Mouse (Mus musculus) lung, postnatal 0 days (tissue): ENCODE measurements around the gene Map3k10. TPM values are rescaled to one million over a fixed set of nuclear protein-coding genes. Genes with fewer than 3 reads are reported as not detected.
"Not testable (repeated sequence)": the region's sequence is repeated elsewhere in the genome, so short reads cannot be mapped to it uniquely, and the experiment has no call there.

Source experiments
- ATAC-seq: fragments of 200-750 bp; cut with Nextera tagmentation; 2 replicates; pipeline ENCODE4 v1.8.0; 2017; ENCODE audit warnings: moderate library complexity
- DNase-seq: peaks from one replicate; pipeline ENCODE4 v3.0.0-alpha.2; 2016; ENCODE audit warnings: low spot score
- H3K27ac ChIP-seq: fragments of 300-500 bp; sonication (generic); 2 replicates; pipeline ENCODE4 v1.5.1; 2014; ENCODE audit warnings: antibody characterized with exemption, mild to moderate bottlenecking, low read length, mixed read lengths
- H3K27me3 ChIP-seq: fragments of 300-500 bp; sonication (generic); replicated peaks from 2 replicates; pipeline ENCODE4 v1.6.1; 2014; ENCODE audit warnings: low read length, mixed read lengths; ENCODE audit not compliant: insufficient read depth
- H3K36me3 ChIP-seq: fragments of 300-500 bp; sonication (generic); 2 replicates; pipeline ENCODE4 v1.6.1; 2014; ENCODE audit warnings: low read length, mixed read lengths; ENCODE audit not compliant: insufficient read depth
- H3K4me1 ChIP-seq: fragments of 300-500 bp; sonication (generic); 2 replicates; pipeline ENCODE4 v1.6.1; 2014; ENCODE audit warnings: antibody characterized with exemption, low read depth, low read length, mixed read lengths; ENCODE audit not compliant: insufficient read depth
- H3K4me2 ChIP-seq: fragments of 300-500 bp; sonication (generic); replicated peaks from 2 replicates; pipeline ENCODE4 v1.6.1; 2014; ENCODE audit warnings: low read depth, mild to moderate bottlenecking, low read length, moderate library complexity, mixed read lengths
- H3K4me3 ChIP-seq: fragments of 300-500 bp; sonication (generic); 2 replicates; pipeline ENCODE4 v1.5.1; 2014; ENCODE audit warnings: low read depth, low read length
- H3K9ac ChIP-seq: fragments of 300-500 bp; sonication (generic); replicated peaks from 2 replicates; pipeline ENCODE4 v1.6.1; 2014; ENCODE audit warnings: low read depth, mild to moderate bottlenecking
- H3K9me3 ChIP-seq: fragments of 300-500 bp; sonication (generic); 2 replicates; pipeline ENCODE4 v1.6.1; 2016; ENCODE audit warnings: low read length, mixed read lengths
- CTCF ChIP-seq: IDR thresholded peaks from 2 replicates; pipeline ENCODE4 v1.5.1; 2016; ENCODE audit warnings: antibody characterized with exemption, mild to moderate bottlenecking
- EP300 ChIP-seq: IDR thresholded peaks from 2 replicates; pipeline ENCODE4 v1.6.1; 2016; ENCODE audit warnings: antibody characterized with exemption, mild to moderate bottlenecking, control low read depth
- WGBS: fragments of 180-500 bp; shearing (Covaris S2); extraction: QIAGEN DNeasy Blood & Tissue Kit; methylation state at CpG from one replicate; pipeline ENCODE4 v1.1.7; 2014; 5-methylcytosine and 5-hydroxymethylcytosine counted together
- polyA plus RNA-seq: library from polyadenylated mRNA; unstranded; fragments of >200 nt; fragmentation: Nextera tagmentation; extraction: Ambion mirVana; gene quantifications from 2 replicates; pipeline ENCODE4 v1.2.1, GENCODE M21; 2015

Gene Map3k10
- polyA plus RNA-seq, 1 experiment from 2014 or later: 4.9 TPM

DNA sequence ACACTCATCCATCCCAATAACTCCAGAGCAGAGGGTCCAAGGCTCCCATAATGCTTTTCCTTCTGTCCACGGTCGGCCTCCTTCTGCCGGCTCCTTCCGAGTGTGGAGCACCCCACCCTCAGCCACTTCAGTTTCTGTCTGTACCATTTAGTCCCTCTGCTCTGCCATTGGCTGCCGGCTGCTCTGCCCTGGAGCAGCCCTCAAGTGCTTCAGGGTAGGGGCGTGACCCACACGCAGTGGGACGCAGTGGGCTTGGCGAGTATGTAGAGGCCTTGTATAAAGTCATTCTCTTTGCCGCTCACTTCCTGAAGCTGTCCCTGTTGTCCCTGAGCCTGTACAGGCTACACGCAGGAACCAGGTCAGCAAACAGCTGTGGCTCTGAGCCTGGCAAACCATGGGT, 24.7 kb downstream of the Map3k10 start:
- Histone ChIP-seq H3K4me1 (no peaks in the 10 kb centered on the region), H3K4me3 (no peak overlapping the region), H3K4me2 (no peak overlapping the region), H3K27ac (no peak overlapping the region), H3K27me3 (peaks cover 21% of the 10 kb centered on the region), H3K9me3 (no peaks in the 10 kb centered on the region), H3K9ac (no peak overlapping the region), H3K36me3 (no peaks in the 10 kb centered on the region)
- 62% methylated on average over 11 of the region's 11 CpGs for WGBS
- DNase-seq (no peak), ATAC-seq (peak; percentile 32; the same call in 1 of the 2 replicates)
- TF ChIP-seq CTCF (no peak), EP300 (no peak)

DNA sequence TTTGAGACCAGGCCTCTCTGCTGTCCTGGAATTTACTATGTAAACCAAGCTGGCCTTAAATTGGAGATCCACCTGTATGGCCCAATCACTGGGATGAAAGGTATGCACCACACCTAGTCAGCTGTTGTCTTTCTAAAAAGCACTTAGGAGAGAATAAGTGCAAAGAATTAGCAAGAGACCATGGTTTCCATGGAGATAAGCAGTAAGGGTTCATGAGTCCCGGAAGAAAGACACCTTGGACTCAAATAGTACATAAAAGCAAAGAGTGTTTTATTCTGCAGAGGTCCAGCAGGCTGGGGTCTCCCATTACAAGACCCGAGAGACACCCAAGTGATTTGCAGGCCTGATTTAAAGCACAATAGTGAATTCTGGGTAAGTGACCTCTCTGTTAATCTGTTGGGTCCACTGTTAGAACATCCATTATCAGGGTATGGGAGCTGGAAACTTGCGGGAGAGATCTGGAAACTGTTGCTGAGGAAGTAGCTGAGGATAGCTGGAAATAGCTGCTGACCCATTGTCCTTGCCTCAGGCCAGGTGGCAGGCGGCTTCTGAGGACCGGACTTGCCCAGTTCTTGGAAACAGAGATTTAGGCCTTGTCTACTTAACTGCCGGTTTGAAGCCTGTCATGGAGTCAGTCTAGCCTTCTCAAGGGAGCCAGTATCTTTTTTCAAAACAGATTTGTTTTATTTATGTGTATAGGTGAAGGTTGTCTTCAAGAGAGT, 27.0 kb downstream of the Map3k10 start:
- WGBS: 84% methylated on average over 6 of the region's 6 CpGs

DNA sequence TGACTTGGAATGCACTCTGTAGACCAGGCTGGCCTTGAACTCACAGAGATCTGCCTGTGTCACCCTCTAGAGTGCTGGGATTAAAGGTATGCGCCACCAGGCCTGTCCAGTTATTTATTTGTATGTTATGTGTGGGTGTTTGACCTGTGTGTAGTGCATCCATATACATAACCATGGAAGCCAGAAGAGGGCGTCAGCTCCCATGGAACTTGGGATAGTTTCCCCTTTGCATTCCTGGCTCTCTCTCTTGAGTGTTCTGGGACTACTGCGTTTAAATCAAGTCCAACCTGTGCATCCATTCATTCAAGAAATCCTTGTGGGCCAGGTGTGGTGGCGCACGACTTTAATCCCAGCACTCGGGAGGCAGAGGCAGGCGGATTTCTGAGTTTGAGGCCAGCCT, 27.9 kb downstream of the Map3k10 start:
- no peaks in the 10 kb centered on the region for H3K36me3 ChIP-seq
- no peak overlapping the region for H3K27ac ChIP-seq
- no peak overlapping the region for H3K4me3 ChIP-seq
- no peak overlapping the region for H3K9ac ChIP-seq
- no peaks in the 10 kb centered on the region for H3K4me1 ChIP-seq
- no peak overlapping the region for H3K4me2 ChIP-seq
- TF ChIP-seq EP300 (no peak), CTCF (no peak)
- H3K9me3 ChIP-seq: no peaks in the 10 kb centered on the region
- no peak for ATAC-seq
- no peak for DNase-seq
- no peaks in the 10 kb centered on the region for H3K27me3 ChIP-seq
- 85% methylated on average over 7 of the region's 7 CpGs for WGBS

More for the DNA sequence above, 27.0 kb downstream of the Map3k10 start:
- Histone ChIP-seq H3K9me3 (no peaks in the 10 kb centered on the region), H3K27ac (no peak overlapping the region), H3K4me3 (no peak overlapping the region), H3K9ac (no peak overlapping the region), H3K4me2 (no peak overlapping the region), H3K4me1 (no peaks in the 10 kb centered on the region), H3K36me3 (no peaks in the 10 kb centered on the region), H3K27me3 (no peaks in the 10 kb centered on the region)
- DNase-seq: peak; percentile 27
- ATAC-seq: no peak
- TF ChIP-seq CTCF: no peak
- no peak for TF ChIP-seq EP300

DNA sequence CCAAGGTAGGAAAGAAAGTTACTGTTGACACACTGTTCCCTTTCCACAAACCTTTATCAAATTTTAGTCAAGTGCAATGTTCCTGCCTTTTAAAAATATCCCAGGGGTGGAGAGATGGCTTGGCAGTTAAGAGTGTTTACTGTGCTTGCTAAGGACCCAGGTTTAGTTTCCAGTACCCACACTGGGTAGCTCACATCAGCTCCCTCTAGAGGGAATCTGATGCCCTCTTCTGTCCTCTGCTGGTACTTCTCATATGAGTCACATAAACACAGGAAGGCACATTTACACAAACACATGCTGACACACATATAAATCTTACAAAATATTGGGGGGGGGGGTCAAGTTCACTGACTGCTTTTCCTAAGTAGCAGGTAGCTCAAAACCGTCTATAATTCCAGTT, 29.9 kb downstream of the Map3k10 start:
- no peak overlapping the region for H3K9ac ChIP-seq
- no peaks in the 10 kb centered on the region for H3K4me1 ChIP-seq
- no peaks in the 10 kb centered on the region for H3K27me3 ChIP-seq
- 25% methylated on average over 1 of the region's 1 CpGs for WGBS
- no peak overlapping the region for H3K4me2 ChIP-seq
- H3K36me3 ChIP-seq: no peaks in the 10 kb centered on the region
- DNase-seq (peak; percentile 46), ATAC-seq (peak; percentile 71)
- H3K4me3 ChIP-seq: no peak overlapping the region
- no peaks in the 10 kb centered on the region for H3K9me3 ChIP-seq
- TF ChIP-seq EP300 (no peak), CTCF (peak; percentile 57)
- no peak overlapping the region for H3K27ac ChIP-seq

DNA sequence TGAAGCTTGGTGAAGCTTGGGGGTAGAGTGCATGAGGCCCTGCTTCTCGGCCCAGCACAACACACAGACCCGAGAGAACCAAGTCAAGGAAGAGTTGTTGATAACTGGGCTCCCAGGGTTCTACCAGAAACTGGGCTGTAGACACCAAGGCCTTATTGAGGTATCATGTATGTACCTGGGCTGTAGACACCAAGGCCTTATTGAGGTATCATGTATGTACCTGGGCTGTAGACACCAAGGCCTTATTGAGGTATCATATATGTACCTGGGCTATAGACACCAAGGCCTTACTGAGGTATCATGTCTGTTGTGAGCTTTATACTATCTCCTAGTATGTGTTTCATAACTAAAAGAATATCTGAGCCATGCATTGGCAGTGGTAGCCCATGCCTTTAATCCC, 39.3 kb downstream of the Map3k10 start:
- not testable (repeated sequence) for H3K27me3 ChIP-seq, H3K4me1 ChIP-seq, ATAC-seq, H3K9ac ChIP-seq, H3K4me2 ChIP-seq, H3K27ac ChIP-seq, H3K9me3 ChIP-seq, H3K4me3 ChIP-seq, DNase-seq
- WGBS: 97% methylated on average over 2 of the region's 2 CpGs
- H3K36me3 ChIP-seq: peaks cover 29% of the 10 kb centered on the region

DNA sequence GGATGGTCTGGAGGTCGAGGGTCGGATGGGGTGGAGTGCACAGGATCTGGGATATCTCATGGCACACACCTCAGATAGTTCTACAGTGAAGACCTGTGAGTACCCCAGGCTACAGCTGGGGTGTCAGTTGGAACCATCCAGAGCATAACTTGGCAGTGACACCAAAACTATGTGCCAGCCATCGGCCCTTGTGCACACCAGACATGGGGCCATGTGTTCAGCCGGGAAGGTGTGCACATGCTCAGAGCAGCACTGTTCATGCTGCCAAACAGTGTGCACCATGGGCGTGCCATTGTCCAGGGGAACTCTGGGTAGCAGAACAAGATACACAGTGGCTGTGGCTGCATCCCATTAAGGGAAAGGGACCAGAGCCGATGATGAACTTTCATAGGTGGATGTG, 39.7 kb downstream of the Map3k10 start:
- Histone ChIP-seq H3K9me3 (no peaks in the 10 kb centered on the region), H3K4me1 (no peaks in the 10 kb centered on the region), H3K4me3 (no peak overlapping the region), H3K4me2 (no peak overlapping the region), H3K36me3 (peaks cover 29% of the 10 kb centered on the region), H3K27ac (no peak overlapping the region), H3K27me3 (no peaks in the 10 kb centered on the region), H3K9ac (no peak overlapping the region)
- DNase-seq (no peak), ATAC-seq (no peak)
- TF ChIP-seq CTCF: no peak
- TF ChIP-seq EP300: no peak
- 94% methylated on average over 6 of the region's 6 CpGs for WGBS

DNA sequence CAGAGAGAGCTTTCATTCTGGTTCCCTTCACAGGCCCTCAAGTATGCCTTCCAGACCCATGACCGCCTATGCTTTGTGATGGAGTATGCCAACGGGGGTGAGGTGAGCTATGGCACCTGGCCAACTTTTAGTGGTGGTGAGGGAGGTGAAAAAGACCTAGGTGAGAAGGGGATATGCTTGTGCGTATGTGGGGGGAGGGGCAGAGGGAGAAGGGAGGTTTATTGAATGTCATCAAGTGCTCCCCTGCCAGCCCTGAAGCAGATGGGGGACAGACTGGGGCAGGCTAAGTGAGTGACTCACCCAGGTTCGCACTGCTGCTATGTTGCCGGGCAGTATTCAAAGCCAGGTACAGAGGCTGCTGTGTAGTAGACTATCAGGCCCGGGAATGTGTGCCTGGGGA, 41.2 kb downstream of the Map3k10 start:
- Histone ChIP-seq H3K4me3 (no peak overlapping the region), H3K9ac (no peak overlapping the region), H3K36me3 (peaks cover 33% of the 10 kb centered on the region), H3K4me2 (no peak overlapping the region), H3K27me3 (no peaks in the 10 kb centered on the region), H3K4me1 (no peaks in the 10 kb centered on the region), H3K9me3 (no peaks in the 10 kb centered on the region), H3K27ac (no peak overlapping the region)
- no peak for TF ChIP-seq EP300
- TF ChIP-seq CTCF: no peak
- DNase-seq (no peak), ATAC-seq (no peak)
- 74% methylated on average over 6 of the region's 6 CpGs for WGBS
